Comparison of ENCODE assay signal across 19 mouse cellular contexts in genomic region chr16:48630466-48630865, GRCm38 (mm10).
DNase-seq lines count a peak whose midpoint lies in the region; ATAC-seq and TF ChIP-seq lines count a peak whose summit lies in the region.
"Had no signal": no experiment of that assay in that cellular context is flagged by ENCODE, and none has a peak within 500 bp of the region (broad histone marks: within the 10 kb centered on the region; RNA-seq: fewer than 3 reads in every experiment).

No protein-coding gene starts in this region.

- H3K4me2 ChIP-seq in midbrain, embryonic 16.5 days (ENCODE audit: low read length): no peak overlapping the region
- H3K4me2 ChIP-seq in midbrain, embryonic 13.5 days (replicated peaks): no peak overlapping the region
- H3K4me2 ChIP-seq: embryonic facial prominence, embryonic 13.5 days; forebrain, embryonic 12.5 days; heart, embryonic 13.5 days had no signal

- intact Hi-C loops in left cerebral cortex, postnatal 4 days (cut with DNase I): no loop called here
- intact Hi-C loops in left cerebral cortex, adult 2 months (cut with DNase I): no loop called here
- intact Hi-C loops in heart, adult 2 months (cut with DNase I): no loop called here

- no peak for TF ChIP-seq CTCF in left cerebral cortex, adult 2 months (IDR thresholded peaks at IDR 0.05)
- TF ChIP-seq CTCF in heart, adult 2 months (IDR thresholded peaks at IDR 0.05): no peak

- DNase-seq in left cerebral cortex, postnatal 4 days: peak; percentile 17
- DNase-seq in left cerebral cortex, adult 2 months (ENCODE audit: extremely low spot score in 1 of 2, low spot score in 2 of 2): no peak
- no peak for DNase-seq in ES-E14 (ENCODE audit: low read depth, low spot score)
- no peak for DNase-seq in heart, adult 2 months
- no peak for DNase-seq in right cerebral cortex, postnatal 14 days
- DNase-seq: adrenal gland, postnatal 14 days; cerebellum, adult 2 months; gastrocnemius, adult 2 months; gastrocnemius, postnatal 25 days; heart, postnatal 36 days had no signal

- no peak overlapping the region for H3K4me3 ChIP-seq in left cerebral cortex, adult 2 months
- H3K4me3 ChIP-seq in midbrain, embryonic 16.5 days (ENCODE audit: low read depth, low read length): no peak overlapping the region
- H3K4me3 ChIP-seq in midbrain, embryonic 13.5 days (replicated peaks): no peak overlapping the region
- no peak overlapping the region for H3K4me3 ChIP-seq in ES-E14 (ENCODE audit: insufficient read depth in 1 of 2, low read depth in 1 of 2, low read length in 2 of 2, poor library complexity in 1 of 2, severe bottlenecking in 1 of 2)
- H3K4me3 ChIP-seq in heart, adult 2 months: no peak overlapping the region
- H3K4me3 ChIP-seq: embryonic facial prominence, embryonic 13.5 days; forebrain, embryonic 12.5 days; gastrocnemius, adult 2 months; heart, embryonic 13.5 days had no signal

- H3K9ac ChIP-seq in midbrain, embryonic 16.5 days (ENCODE audit: low read depth, low read length): 0 out of 2 replicates have a peak overlapping the region, but pooled peaks have one; percentile 25
- no peak overlapping the region for H3K9ac ChIP-seq in midbrain, embryonic 13.5 days (replicated peaks)
- H3K9ac ChIP-seq in ES-E14 (ENCODE audit: insufficient read depth, low read depth, low read length, poor library complexity, severe bottlenecking): peak overlapping the region; percentile 38; the same call in 1 of the 2 replicates
- no peak overlapping the region for H3K9ac ChIP-seq in heart, adult 2 months (ENCODE audit: low read depth, low read length)
- H3K9ac ChIP-seq: embryonic facial prominence, embryonic 13.5 days; forebrain, embryonic 12.5 days; heart, embryonic 13.5 days had no signal

- WGBS in midbrain, embryonic 16.5 days: 11% methylated on average over 8 of the region's 8 CpGs
- WGBS in midbrain, embryonic 13.5 days: 19% methylated on average over 8 of the region's 8 CpGs
- 18% methylated on average over 8 of the region's 8 CpGs for WGBS in heart, adult 2 months

- no peaks in the 10 kb centered on the region for H3K79me2 ChIP-seq in heart, adult 2 months (replicated peaks; ENCODE audit: control insufficient read depth, insufficient read depth, low read length)

- H3K27me3 ChIP-seq in midbrain, embryonic 16.5 days (ENCODE audit: control insufficient read depth, insufficient read depth, low read depth, low read length): no peaks in the 10 kb centered on the region
- H3K27me3 ChIP-seq in midbrain, embryonic 13.5 days: no peaks in the 10 kb centered on the region
- H3K27me3 ChIP-seq in heart, adult 2 months (ENCODE audit: control insufficient read depth, insufficient read depth, low read length): no peaks in the 10 kb centered on the region
- H3K27me3 ChIP-seq: embryonic facial prominence, embryonic 13.5 days; forebrain, embryonic 12.5 days; heart, embryonic 13.5 days had no signal

- TF ChIP-seq EP300 in heart, adult 2 months (IDR thresholded peaks at IDR 0.05; ENCODE audit: insufficient read depth, low read depth, low read length): no peak

- no peak for TF ChIP-seq POLR2A in heart, adult 2 months (IDR thresholded peaks at IDR 0.05; ENCODE audit: insufficient read depth, low read depth, low read length)

- H3K4me1 ChIP-seq in midbrain, embryonic 16.5 days (ENCODE audit: control insufficient read depth, insufficient read depth, low read length): peaks cover 5% of the 10 kb centered on the region; the same call in 1 of the 2 replicates
- peaks cover 7% of the 10 kb centered on the region for H3K4me1 ChIP-seq in midbrain, embryonic 13.5 days (replicated peaks)
- peaks cover 5 to 6% of the 10 kb centered on the region in 2 experiments; a peak in 2 of 4 replicates for H3K4me1 ChIP-seq in ES-E14 (ENCODE audit: control insufficient read depth in 2 of 2, insufficient read depth in 2 of 2, low read length in 2 of 2, poor library complexity in 1 of 2)
- no peaks in the 10 kb centered on the region for H3K4me1 ChIP-seq in heart, adult 2 months (ENCODE audit: control insufficient read depth, insufficient read depth, low read length)
- H3K4me1 ChIP-seq: embryonic facial prominence, embryonic 13.5 days; forebrain, embryonic 12.5 days; heart, embryonic 13.5 days had no signal

- ATAC-seq in midbrain, embryonic 16.5 days: no peak
- no peak for ATAC-seq in midbrain, embryonic 13.5 days
- ATAC-seq: activated CD4-positive, CD25-positive, alpha-beta regulatory T cell, adult 4 months; CD4-positive, CD25-positive, alpha-beta regulatory T cell, adult 4 months; hindbrain, postnatal 0 days; Patski had no signal

- no peak overlapping the region for H3K27ac ChIP-seq in left cerebral cortex, adult 2 months
- no peak overlapping the region for H3K27ac ChIP-seq in midbrain, embryonic 16.5 days (ENCODE audit: low read length)
- H3K27ac ChIP-seq in midbrain, embryonic 13.5 days: no peak overlapping the region
- H3K27ac ChIP-seq in ES-E14 (ENCODE audit: insufficient read depth, low read depth, low read length, poor library complexity, severe bottlenecking): peak overlapping the region; percentile 36; the same call in 1 of the 2 replicates
- H3K27ac ChIP-seq in heart, adult 2 months: no peak overlapping the region
- H3K27ac ChIP-seq: embryonic facial prominence, embryonic 13.5 days; forebrain, embryonic 12.5 days; gastrocnemius, adult 2 months; heart, embryonic 13.5 days; hindbrain, postnatal 0 days had no signal

- H3K36me3 ChIP-seq in midbrain, embryonic 16.5 days (ENCODE audit: control insufficient read depth, insufficient read depth, low read length): no peaks in the 10 kb centered on the region
- no peaks in the 10 kb centered on the region for H3K36me3 ChIP-seq in midbrain, embryonic 13.5 days
- H3K36me3 ChIP-seq in ES-E14 (ENCODE audit: control insufficient read depth, insufficient read depth, low read length, poor library complexity, severe bottlenecking): peaks cover 13% of the 10 kb centered on the region
- no peaks in the 10 kb centered on the region for H3K36me3 ChIP-seq in heart, adult 2 months (ENCODE audit: control insufficient read depth, insufficient read depth, low read length)
- H3K36me3 ChIP-seq: embryonic facial prominence, embryonic 13.5 days; forebrain, embryonic 12.5 days; heart, embryonic 13.5 days had no signal

- H3K9me3 ChIP-seq in midbrain, embryonic 16.5 days (replicated peaks; ENCODE audit: control insufficient read depth, low read length, poor library complexity, severe bottlenecking): no peaks in the 10 kb centered on the region
- H3K9me3 ChIP-seq in midbrain, embryonic 13.5 days: no peaks in the 10 kb centered on the region
- H3K9me3 ChIP-seq in ES-E14 (ENCODE audit: control insufficient read depth, insufficient read depth, low read depth, low read length): no peaks in the 10 kb centered on the region
- H3K9me3 ChIP-seq: embryonic facial prominence, embryonic 13.5 days; forebrain, embryonic 12.5 days; heart, embryonic 13.5 days had no signal

- in situ Hi-C loops in ES-E14 (cut with MboI; ENCODE audit: low sequenced_read_pairs in 2 of 2, unreplicated experiment in 2 of 2): no loop called here

TF ChIP-seq in ES-E14, 5 proteins besides CTCF, POLR2A, EP300 and RAD21:
- no peak for TF ChIP-seq CHD2 (IDR thresholded peaks at IDR 0.05; ENCODE audit: low read depth, low read length)
- TF ChIP-seq ZC3H11A (IDR thresholded peaks at IDR 0.05; ENCODE audit: borderline replicate concordance, low read depth, low read length): no peak
- no peak for TF ChIP-seq ZNF384 (IDR thresholded peaks at IDR 0.05; ENCODE audit: low read depth, low read length)
- no peak for TF ChIP-seq HCFC1 (IDR thresholded peaks at IDR 0.05; ENCODE audit: borderline replicate concordance, insufficient read depth, low read length)

Comparison
In these comparisons a context has a peak if more than half of its experiments do, and no peak if none do; other contexts are left out.
1. H3K9ac ChIP-seq: peak in midbrain, embryonic 16.5 days (single experiment) and ES-E14 (single experiment); none in midbrain, embryonic 13.5 days (single experiment) and heart, adult 2 months (single experiment).